Mouse (Mus musculus): ENCODE results near the gene Pax2. TPM values are rescaled to one million over a fixed set of nuclear protein-coding genes. Genes with fewer than 3 reads are reported as not detected.

Gene Pax2
- not detected for total RNA-seq (2023)

GRCm38 (mm10) chr19:44755693-44756420 lies at the start of gene Pax2:
Pax2 (plus strand) TSS chr19:44756045.

Other genes with a start within 250 kb of the Pax2 start
- gene Sec31b, start 210.2 kb upstream of the Pax2 start, total RNA-seq (2023), result 1 to 10 TPM; 2.0 to 2.4 TPM
- not detected for gene Gm20538, start 203.2 kb upstream of the Pax2 start, total RNA-seq (2023)
- gene Ndufb8, start 200.6 kb upstream of the Pax2 start, total RNA-seq (2023), result 100 to 1,000 TPM; 100 to 106 TPM
- 10 to 100 TPM; 58.6 to 61.6 TPM for gene Hif1an, start 193.2 kb upstream of the Pax2 start, total RNA-seq (2023)
- 10 to 100 TPM; 74.9 to 79.8 TPM for gene Slf2, start 175.1 kb downstream of the Pax2 start, total RNA-seq (2023)
- under 1 TPM; 0.23 to 0.56 TPM for gene Sema4g, start 233.1 kb downstream of the Pax2 start, total RNA-seq (2023)
- 10 to 100 TPM; 12.7 to 13.3 TPM for gene Twnk, start 249.6 kb downstream of the Pax2 start, total RNA-seq (2023)